Mouse (Mus musculus): Measurements from ENCODE around the gene Msrb2. TPM values are rescaled to one million over a fixed set of nuclear protein-coding genes. Genes with fewer than 3 reads are reported as not detected.

The Msrb2 gene
- total and polyA plus RNA-seq, 3 experiments: not detected

- TF ChIP-seq POLR2AphosphoS5 (IDR thresholded peaks at IDR 0.05; ENCODE audit: insufficient replicate concordance, low read depth, low read length) (no peak), CTCF (IDR thresholded peaks at IDR 0.05; ENCODE audit: low read depth, low read length) (no peak)
- DNase-seq (ENCODE audit: low spot score) (no peak), ATAC-seq (ENCODE audit: extremely low read depth, insufficient number of reproducible peaks, low FRiP score, poor library complexity, severe bottlenecking) (no peak)
- Histone ChIP-seq H3K4me1 (ENCODE audit: insufficient read depth, low read depth, low read length) (no peaks in the 10 kb centered on the region), H3K4me3 (ENCODE audit: low read depth, low read length) (no peak overlapping the region), H3K36me3 (replicated peaks) (no peaks in the 10 kb centered on the region), H3K9me3 (replicated peaks) (no peaks in the 10 kb centered on the region), H3K27me3 (ENCODE audit: insufficient read depth, low read length) (peaks cover 5% of the 10 kb centered on the region; the same call in 1 of the 2 replicates)
Measured at GRCm38 (mm10) chr2:19392793-19393192, 21.6 kb downstream of the Msrb2 start.

GRCm38 (mm10) chr2:19405409-19405808 lies 34.2 kb downstream of the Msrb2 start:
- H3K4me1 ChIP-seq (ENCODE audit: insufficient read depth, low read depth, low read length): no peaks in the 10 kb centered on the region
- ATAC-seq (ENCODE audit: extremely low read depth, insufficient number of reproducible peaks, low FRiP score, poor library complexity, severe bottlenecking) (no peak), DNase-seq (ENCODE audit: low spot score) (no peak)
- no peak for TF ChIP-seq GATA2 (IDR thresholded peaks at IDR 0.05; ENCODE audit: borderline replicate concordance, low read depth, low read length)
- TF ChIP-seq CTCF (IDR thresholded peaks at IDR 0.05; ENCODE audit: low read depth, low read length): no peak
- TF ChIP-seq GATA1 (IDR thresholded peaks at IDR 0.05; ENCODE audit: borderline replicate concordance, low read length): no peak
- no peak for TF ChIP-seq TAL1 (conservative IDR thresholded peaks at IDR 0.05; ENCODE audit: low read depth, low read length)
- no peaks in the 10 kb centered on the region for H3K27me3 ChIP-seq (ENCODE audit: insufficient read depth, low read length)
- no peak overlapping the region for H3K4me3 ChIP-seq (ENCODE audit: low read depth, low read length)
- H3K9me3 ChIP-seq (replicated peaks): no peaks in the 10 kb centered on the region
- no peaks in the 10 kb centered on the region for H3K36me3 ChIP-seq (replicated peaks)

DNA sequence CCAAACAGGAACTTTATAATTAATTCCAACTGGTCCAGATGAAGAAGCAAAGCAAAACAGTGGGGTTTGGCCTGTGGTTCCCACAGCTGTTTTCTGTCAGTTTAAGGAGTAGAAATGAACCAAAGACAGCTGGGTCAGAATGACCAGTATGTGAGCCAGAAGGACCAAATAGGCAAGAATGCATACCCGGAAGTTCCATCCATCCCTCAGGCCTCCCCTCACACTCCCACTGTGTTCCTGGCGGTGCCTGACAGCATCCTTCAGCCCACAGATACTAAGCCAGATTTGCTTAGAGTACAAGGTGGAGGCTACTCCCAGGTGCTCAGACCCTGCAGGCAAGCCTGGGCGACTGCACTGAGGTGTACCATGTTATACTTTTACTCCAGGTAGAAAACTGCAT lies 35.3 kb downstream of the Msrb2 start:
- ATAC-seq (ENCODE audit: extremely low read depth, insufficient number of reproducible peaks, low FRiP score, poor library complexity, severe bottlenecking): no peak
- TF ChIP-seq POLR2AphosphoS5 (IDR thresholded peaks at IDR 0.05; ENCODE audit: insufficient replicate concordance, low read depth, low read length) (no peak), GATA1 (IDR thresholded peaks at IDR 0.05; ENCODE audit: borderline replicate concordance, low read length) (no peak), TAL1 (conservative IDR thresholded peaks at IDR 0.05; ENCODE audit: low read depth, low read length) (no peak), GATA2 (IDR thresholded peaks at IDR 0.05; ENCODE audit: borderline replicate concordance, low read depth, low read length) (no peak)
- Histone ChIP-seq H3K4me3 (ENCODE audit: low read depth, low read length) (no peak overlapping the region), H3K27me3 (ENCODE audit: insufficient read depth, low read length) (no peaks in the 10 kb centered on the region), H3K36me3 (replicated peaks) (no peaks in the 10 kb centered on the region), H3K4me1 (ENCODE audit: insufficient read depth, low read depth, low read length) (no peaks in the 10 kb centered on the region), H3K9me3 (replicated peaks) (no peaks in the 10 kb centered on the region)
- no peak for DNase-seq (ENCODE audit: low spot score)

DNA sequence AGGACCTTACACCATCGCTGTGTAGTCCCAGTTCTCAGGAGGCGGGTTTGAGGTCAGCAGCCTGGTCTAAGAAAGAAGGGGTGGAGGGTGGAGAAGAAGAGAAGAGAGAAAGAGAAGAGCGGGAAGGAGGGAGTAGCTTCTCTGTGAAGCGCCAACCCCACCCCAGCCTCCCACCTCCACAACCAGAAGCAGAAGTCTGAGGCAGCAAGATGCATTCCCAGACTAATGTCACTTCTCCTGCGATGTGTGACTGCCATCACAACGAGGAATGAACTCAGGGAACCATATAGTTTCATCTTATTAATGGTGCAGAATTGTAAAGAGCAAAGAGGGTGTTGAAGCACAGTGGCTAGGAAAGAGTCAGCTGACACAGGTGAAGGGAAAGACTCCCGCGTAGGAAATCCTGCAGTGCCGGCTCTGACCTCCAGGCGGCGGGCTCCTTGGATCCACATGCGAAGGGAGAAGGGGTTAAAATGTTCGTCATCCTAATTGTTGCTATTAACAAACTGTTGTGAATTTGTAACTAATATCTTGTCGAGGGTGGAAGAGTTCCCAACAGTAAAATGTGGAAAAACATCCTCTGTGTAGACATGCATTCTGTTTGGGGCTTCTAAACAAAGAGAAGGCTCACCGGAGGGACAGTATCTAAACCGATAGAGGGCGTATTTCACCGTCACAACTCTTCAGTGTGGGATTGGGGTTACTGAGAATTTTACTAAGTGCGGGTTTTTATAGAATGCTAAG lies 43.2 kb downstream of the Msrb2 start:
- H3K4me1 ChIP-seq (ENCODE audit: insufficient read depth, low read depth, low read length): no peaks in the 10 kb centered on the region
- TF ChIP-seq GATA2 (IDR thresholded peaks at IDR 0.05; ENCODE audit: borderline replicate concordance, low read depth, low read length) (no peak), CTCF (IDR thresholded peaks at IDR 0.05; ENCODE audit: low read depth, low read length) (no peak), TAL1 (conservative IDR thresholded peaks at IDR 0.05; ENCODE audit: low read depth, low read length) (no peak), POLR2AphosphoS5 (IDR thresholded peaks at IDR 0.05; ENCODE audit: insufficient replicate concordance, low read depth, low read length) (no peak), GATA1 (IDR thresholded peaks at IDR 0.05; ENCODE audit: borderline replicate concordance, low read length) (no peak)
- no peak overlapping the region for H3K4me3 ChIP-seq (ENCODE audit: low read depth, low read length)
- ATAC-seq (ENCODE audit: extremely low read depth, insufficient number of reproducible peaks, low FRiP score, poor library complexity, severe bottlenecking): no peak
- H3K9me3 ChIP-seq (replicated peaks): no peaks in the 10 kb centered on the region
- H3K36me3 ChIP-seq (replicated peaks): no peaks in the 10 kb centered on the region
- no peak for DNase-seq (ENCODE audit: low spot score)
- no peaks in the 10 kb centered on the region for H3K27me3 ChIP-seq (ENCODE audit: insufficient read depth, low read length)

GRCm38 (mm10) chr2:19415063-19415521 lies 43.9 kb downstream of the Msrb2 start:
- Histone ChIP-seq H3K4me1 (ENCODE audit: insufficient read depth, low read depth, low read length) (no peaks in the 10 kb centered on the region), H3K4me3 (ENCODE audit: low read depth, low read length) (no peak overlapping the region), H3K36me3 (replicated peaks) (no peaks in the 10 kb centered on the region), H3K27me3 (ENCODE audit: insufficient read depth, low read length) (no peaks in the 10 kb centered on the region), H3K9me3 (replicated peaks) (no peaks in the 10 kb centered on the region)
- TF ChIP-seq GATA2 (IDR thresholded peaks at IDR 0.05; ENCODE audit: borderline replicate concordance, low read depth, low read length) (no peak), GATA1 (IDR thresholded peaks at IDR 0.05; ENCODE audit: borderline replicate concordance, low read length) (no peak), CTCF (IDR thresholded peaks at IDR 0.05; ENCODE audit: low read depth, low read length) (peak; percentile 75; the same call in 1 of the 2 replicates)
- DNase-seq (ENCODE audit: low spot score): peak; percentile 31
- ATAC-seq (ENCODE audit: extremely low read depth, insufficient number of reproducible peaks, low FRiP score, poor library complexity, severe bottlenecking): no peak

DNA sequence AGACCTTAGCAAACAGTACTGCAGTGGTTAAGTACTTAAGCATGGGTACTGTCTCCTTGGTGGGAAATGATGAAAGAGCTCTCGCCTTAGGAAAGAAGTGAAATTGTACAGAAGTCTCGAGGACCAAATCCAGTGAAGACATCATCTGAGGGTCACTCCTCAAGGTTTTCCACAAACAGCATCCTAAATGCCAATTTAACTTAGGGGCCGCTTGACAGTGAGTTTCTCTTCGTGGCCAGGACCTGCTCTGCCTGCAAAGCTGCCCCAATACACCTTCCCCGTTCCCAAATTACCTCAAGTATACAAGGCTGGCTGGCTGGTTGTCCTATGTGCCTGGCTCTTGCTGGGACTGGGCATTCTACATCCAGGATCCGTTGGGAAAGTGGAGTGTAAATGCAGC lies 44.8 kb downstream of the Msrb2 start:
- Histone ChIP-seq H3K36me3 (replicated peaks) (no peaks in the 10 kb centered on the region), H3K9me3 (replicated peaks) (no peaks in the 10 kb centered on the region), H3K27me3 (ENCODE audit: insufficient read depth, low read length) (no peaks in the 10 kb centered on the region), H3K4me1 (ENCODE audit: insufficient read depth, low read depth, low read length) (no peaks in the 10 kb centered on the region), H3K4me3 (ENCODE audit: low read depth, low read length) (no peak overlapping the region)
- no peak for TF ChIP-seq CTCF (IDR thresholded peaks at IDR 0.05; ENCODE audit: low read depth, low read length)
- TF ChIP-seq TAL1 (conservative IDR thresholded peaks at IDR 0.05; ENCODE audit: low read depth, low read length): no peak
- no peak for TF ChIP-seq GATA1 (IDR thresholded peaks at IDR 0.05; ENCODE audit: borderline replicate concordance, low read length)
- TF ChIP-seq POLR2AphosphoS5 (IDR thresholded peaks at IDR 0.05; ENCODE audit: insufficient replicate concordance, low read depth, low read length): no peak
- no peak for TF ChIP-seq GATA2 (IDR thresholded peaks at IDR 0.05; ENCODE audit: borderline replicate concordance, low read depth, low read length)
- DNase-seq (ENCODE audit: low spot score) (no peak), ATAC-seq (ENCODE audit: extremely low read depth, insufficient number of reproducible peaks, low FRiP score, poor library complexity, severe bottlenecking) (no peak)

Measured in G1E (cell line).